Mouse (Mus musculus) liver, postnatal 0 days (tissue): ENCODE data around the gene Fgf13.

Source experiments
- CTCF ChIP-seq: sonication (generic); IDR thresholded peaks from 2 replicates; pipeline ENCODE4 v1.5.1; 2016; ENCODE audit warnings: antibody characterized with exemption, low read depth
- EP300 ChIP-seq: IDR thresholded peaks from 2 replicates; pipeline ENCODE4 v1.6.1; 2016; ENCODE audit warnings: antibody characterized with exemption, low read depth, mild to moderate bottlenecking

- TF ChIP-seq CTCF (no peak), EP300 (no peak)
Measured at GRCm38 (mm10) chrX:59584034-59584433, 16.2 kb upstream of the Fgf13 start.
